Mouse (Mus musculus): Measurements from ENCODE around the gene Cdk4.

The Cdk4 gene

DNA sequence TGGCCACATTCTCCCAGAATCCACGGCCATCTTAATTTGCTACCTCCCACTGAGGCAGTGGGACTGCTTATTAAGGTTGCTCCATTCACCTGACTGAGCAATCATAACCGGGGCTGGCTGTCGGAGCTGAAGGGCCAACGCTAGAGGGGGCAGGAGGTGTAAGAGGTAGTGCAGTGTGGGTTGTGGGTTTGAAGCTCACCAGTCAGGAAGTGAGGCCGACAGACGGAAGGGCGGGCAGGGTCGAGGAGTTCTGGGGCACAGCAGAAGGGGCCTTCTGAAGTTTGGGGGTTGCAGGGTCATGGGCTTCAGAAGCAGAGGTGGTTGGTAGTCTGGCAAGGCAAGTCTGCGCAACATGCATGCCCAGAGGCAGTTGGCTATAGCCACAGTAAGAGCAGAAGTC is 11.7 kb downstream of the Cdk4 start, which contains the start of gene Agap2:
TSS of gene Agap2 (plus strand) at position 205 of the 400 bp plus-strand sequence.
- DNase-seq (ENCODE audit: inconsistent ontology term) = no peak

DNA sequence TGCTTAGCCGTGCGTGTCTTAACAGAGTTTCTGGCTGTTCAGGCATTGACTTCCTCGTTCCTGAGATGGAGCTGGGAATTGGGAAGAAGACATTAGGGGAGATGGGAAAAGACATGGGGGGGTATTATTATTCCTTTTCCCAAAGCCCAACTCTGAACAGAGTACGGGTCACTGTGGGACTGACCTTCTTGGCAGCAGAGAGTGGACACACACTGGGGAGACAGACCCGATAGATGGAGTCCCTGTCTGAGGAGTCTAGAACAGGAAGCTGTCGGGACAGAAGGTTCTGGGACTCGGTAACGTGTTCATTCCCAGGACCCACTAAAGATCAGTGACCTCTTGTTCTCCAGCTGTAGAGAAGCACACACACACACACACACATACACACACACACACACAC is 12.3 kb downstream of the Cdk4 start:
- no peak for DNase-seq (ENCODE audit: inconsistent ontology term)

DNA sequence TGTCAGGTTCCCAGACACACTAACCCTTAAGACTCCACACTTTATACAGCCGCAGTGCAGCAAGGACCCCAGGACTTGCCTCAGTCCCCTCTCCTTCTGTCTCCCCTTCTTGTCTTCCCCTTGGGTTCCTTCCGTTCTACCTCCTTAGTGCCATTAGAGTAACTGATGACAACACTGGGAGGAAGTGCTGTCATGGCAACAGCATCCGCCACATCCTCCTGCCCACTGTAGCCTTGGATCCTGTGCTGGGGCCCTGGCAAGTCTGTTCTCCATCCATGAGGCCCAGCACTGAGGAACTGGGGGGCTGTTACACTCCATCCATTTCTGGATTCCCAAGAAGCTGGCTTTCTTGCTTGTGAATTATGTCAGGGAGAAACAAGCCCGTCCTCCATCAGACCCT is 12.7 kb downstream of the Cdk4 start:
- no peak for DNase-seq (ENCODE audit: inconsistent ontology term)

DNA sequence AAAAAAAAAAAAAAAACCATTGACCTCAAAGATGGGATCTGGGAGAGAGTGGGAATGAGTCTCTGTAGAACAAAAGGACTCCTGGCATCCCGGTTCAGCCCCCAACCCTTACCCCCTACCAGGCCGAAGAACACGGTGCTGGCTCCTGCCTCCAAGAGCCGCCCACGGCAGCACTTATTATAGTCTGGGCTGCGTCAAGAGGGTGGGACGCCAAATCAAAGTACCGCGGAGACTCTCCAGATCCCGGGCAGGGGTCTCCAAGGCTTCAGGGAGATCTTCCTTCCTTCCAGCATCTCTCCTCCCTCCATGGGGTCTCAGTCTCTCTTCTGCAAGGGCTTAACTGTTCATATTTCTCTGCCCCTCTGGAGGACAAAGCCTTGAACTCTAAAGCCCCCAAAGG is 14.2 kb downstream of the Cdk4 start:
- no peak for DNase-seq (ENCODE audit: inconsistent ontology term)

DNA sequence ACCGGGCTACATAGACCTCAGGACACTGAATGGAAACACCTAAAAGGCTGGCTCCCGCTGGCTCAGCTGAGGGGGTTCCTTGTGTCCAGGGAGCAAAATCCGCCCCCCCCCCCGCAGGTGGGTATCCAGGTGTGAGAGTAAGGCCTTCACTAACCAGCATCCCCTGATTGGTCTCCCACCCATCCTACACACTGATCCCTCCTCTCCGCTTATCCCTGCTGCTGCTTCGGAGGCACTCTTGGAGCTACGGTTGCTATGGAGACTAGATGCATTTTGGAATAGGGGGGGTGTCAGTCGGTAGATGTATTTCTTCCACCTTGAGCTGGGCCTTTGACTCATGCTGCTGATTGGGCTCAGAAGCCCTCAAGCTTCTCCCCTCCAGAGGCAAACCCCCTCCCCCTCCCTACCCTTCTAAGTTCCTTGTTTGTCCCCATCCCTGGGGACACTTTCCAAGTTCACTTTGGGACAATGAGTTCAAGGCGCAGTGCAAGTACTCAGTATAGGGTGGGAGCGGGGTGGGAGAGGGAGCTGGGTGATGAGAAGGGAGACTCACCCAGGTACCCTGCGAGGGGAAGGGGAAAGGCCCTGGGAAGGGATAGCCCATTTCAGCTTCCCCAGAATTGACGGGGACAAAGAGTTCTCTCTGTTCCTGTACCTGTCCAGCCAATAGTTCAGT is 14.8 kb downstream of the Cdk4 start:
- no peak for DNase-seq (ENCODE audit: inconsistent ontology term)

DNA sequence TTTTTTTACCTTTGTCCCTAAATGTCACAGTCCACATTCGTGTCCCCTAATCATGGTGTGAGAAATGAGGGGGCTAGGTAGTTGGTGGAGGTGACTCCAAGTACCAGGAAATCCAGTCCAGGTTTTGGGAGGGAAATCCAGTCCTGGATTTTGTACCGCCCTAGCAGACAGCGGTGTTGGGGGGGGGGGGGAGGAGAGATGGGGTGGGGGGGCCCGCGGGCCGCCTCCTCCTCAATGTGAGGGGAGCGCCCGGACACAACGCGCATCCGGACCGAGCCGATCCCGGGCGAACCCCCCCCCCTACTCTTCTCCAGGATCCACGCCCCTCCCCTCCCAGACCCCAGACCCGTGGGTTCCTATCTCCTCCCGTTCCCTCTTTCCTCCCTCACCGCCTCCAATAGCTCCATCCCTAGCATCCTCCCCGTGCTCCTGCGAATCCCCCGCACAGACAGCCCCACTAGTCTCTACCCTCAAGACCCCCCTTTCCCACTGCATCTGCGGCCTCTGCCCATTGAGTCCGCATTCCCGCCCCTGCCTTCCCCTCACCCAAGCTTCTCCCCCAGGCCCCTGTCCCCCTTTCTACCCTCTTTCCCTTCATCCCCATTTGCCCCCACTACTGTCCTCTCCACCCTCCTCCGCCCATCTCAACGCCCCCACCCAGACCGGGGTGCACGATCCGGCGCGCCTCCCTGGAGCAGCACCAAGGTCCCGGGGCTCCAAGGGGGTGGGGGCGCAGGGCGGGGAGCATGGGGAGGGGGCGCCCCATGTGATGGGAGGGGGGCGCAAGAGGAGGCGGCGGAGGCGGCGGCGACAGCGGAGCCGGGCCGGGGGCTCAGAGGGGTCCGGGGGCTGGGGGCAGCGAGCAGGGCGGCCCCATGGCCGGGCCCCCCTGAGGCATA is 15.6 kb downstream of the Cdk4 start:
- no peak for DNase-seq (ENCODE audit: inconsistent ontology term)

DNA sequence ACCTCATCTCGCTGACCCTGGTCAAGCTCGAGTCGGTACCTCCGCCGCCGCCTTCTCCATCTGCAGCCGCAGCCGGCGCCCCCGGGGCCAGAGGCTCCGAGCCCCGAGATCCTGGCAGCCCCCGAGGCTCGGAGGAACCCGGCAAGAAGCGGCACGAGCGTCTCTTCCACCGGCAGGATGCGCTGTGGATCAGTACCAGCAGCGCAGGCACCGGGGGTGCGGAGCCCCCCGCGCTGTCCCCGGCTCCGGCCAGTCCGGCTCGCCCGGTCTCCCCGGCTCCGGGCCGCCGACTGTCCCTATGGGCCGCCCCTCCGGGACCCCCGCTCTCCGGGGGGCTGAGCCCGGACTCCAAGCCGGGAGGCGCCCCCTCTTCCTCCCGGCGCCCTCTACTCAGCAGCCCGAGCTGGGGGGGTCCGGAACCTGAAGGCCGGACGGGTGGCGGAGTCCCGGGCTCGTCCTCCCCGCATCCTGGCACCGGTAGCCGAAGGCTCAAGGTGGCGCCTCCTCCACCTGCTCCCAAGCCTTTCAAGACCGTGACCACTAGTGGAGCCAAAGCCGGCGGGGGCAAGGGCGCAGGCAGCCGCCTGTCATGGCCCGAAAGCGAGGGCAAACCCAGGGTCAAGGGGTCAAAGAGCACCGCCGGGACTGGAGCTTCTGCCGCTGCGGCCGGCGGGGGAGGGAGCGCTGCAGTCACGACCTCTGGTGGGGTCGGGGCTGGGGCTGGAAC is 16.5 kb downstream of the Cdk4 start:
- DNase-seq (ENCODE audit: inconsistent ontology term) = no peak

DNA sequence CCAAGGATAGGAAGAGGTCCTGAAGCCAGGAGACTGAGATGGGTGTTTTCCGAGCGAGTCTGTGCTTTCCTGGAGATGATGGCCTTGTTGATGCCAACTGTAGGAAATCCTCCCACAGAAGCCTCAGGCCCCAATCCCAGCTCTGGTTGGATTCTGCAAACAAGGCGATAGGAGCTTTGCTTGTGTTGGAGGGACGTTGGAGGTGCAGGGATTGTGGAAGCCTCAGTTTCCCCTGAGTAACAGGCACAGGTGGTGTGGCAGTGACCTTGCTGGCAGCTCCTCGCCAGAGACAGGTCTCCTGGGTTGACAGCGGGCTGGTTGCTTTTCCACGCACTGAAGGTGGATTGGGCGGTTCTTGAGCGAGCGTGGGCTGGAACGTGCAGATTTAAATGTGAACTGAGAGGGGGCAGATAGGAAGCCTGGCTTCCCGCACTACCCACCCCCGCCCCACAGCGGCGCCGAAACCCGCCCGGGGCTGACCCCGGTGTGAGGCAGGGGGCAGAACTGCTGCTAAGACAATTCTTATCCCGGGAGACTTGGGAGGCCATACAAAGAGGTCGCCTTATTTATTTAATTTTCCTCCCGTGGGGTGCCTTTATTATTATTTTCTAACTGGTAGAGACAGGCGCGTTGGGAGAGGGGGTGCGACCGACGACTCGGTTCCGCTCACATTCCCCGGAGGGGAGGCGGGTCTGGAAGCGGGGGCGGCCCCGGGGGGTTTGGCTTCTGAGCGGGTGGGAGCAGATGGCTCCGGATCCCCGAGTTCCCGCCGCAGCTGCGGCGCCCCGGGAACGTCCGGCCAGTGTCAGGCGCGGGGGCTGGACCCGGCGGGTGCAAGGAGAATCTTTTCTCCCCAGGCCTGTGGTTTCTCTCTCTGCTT is 17.8 kb downstream of the Cdk4 start:
- DNase-seq (ENCODE audit: inconsistent ontology term) = no peak

DNA sequence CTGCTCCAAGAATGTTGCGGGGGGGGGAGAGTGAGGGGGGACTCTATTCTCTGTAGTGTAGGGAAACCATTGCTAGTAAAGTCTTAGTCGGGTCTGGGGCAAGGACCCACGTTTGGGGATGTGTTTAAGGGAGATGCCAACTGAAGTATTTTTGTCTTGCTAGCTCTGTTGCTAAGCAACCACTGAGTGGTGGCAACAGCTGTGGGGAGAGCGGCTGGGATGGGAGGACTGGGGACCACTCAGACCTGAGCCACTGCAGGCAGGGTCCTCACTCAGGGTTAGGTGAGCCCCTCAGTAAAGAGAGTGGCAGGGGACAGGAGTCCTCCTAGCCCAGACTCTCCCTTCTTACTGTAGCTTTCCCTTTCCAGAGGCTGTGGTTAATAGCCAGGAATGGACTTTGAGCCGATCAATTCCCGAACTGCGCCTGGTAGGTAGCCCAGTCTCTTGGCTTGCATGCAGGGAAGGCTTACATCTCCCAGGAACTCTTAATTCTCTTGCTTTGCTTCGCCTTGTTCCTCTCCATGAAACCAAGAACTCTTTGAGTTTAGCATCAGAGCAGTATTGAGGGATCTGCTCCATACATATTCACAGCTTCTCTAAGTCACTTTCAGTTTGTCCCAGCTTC is 18.8 kb downstream of the Cdk4 start:
- DNase-seq (ENCODE audit: inconsistent ontology term) = no peak

DNA sequence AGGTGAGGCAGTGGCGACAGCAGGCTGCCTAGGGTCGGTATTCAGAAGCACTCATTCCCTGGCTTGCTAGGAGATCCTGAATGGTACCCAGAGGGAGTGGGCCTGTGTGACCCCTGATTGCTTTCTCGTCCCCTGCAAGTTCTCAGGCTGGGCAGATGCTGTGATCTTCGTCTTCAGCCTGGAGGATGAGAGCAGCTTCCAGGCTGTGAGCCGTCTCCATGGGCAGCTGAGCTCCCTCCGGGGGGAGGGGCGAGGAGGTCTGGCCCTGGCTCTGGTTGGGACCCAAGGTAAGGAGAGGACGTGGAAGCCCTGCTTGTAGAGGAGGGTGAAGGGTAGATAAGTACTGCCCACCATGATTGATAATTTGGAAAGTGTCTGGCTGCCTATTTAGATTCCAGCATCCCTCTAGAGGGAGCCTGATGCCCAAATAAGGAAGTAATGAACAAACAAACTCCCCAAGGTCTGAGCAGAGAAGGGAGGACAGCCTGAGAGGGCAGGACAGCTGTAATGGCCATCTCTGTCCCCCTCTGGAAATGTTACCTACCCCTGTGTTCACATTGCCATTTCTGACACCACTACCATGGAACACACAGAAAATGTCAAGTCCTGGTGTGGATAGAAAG is 20.1 kb downstream of the Cdk4 start:
- DNase-seq (ENCODE audit: inconsistent ontology term) = no peak

DNA sequence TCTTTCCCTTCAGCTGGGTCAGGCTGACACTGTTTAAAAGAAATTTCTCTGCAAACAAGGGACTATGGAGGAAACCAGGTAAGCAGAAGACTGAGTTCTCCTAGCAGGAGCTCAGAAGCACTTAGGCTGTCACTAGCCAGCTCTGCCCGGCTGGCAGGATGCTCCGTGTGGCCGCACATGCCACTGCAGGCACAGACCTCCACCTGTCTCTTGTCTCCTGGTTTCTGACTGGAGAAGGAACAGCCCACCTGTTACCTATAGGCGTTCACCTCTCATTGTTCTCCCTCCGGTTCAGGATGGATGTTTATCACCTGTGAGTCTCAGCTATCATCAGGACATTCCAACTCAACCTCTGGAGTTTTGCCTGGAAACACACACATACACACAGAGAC is 20.6 kb downstream of the Cdk4 start:
- DNase-seq (ENCODE audit: inconsistent ontology term) = no peak

DNA sequence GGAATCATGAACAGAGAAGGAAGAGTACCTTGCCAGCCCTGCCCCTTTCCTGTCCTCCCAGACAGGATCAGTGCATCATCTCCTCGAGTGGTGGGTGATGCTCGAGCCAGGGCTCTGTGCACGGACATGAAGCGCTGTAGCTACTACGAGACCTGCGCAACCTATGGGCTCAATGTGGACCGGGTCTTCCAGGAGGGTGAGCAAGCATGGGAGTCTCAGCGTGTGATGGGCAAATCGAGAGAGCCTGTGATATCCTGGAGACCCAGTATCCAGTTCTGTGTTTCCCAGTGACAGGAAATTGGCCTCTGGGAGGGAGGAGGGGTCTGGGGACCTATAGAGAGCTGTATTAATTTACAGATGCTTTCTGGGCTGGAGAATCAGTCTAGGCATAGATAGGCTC is 21.7 kb downstream of the Cdk4 start:
- no peak for DNase-seq (ENCODE audit: inconsistent ontology term)

DNA sequence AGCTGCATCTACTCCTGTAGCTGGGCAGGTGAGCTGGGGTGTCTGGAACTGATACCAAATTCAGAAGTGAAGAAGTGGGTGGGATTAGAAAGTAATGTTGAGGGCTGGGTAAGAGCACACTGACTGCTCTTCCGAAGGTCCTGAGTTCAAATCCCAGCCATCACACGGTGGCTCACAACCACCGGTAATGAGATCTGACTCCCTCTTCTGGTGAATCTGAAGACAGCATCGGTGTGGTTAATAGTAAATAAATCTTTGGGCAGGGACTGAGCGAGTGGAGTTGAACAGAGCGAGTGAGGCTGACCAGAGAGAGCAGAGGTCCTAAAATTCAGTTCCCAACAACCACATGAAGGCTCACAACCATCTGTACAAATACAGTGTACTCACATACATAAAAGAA is 22.3 kb downstream of the Cdk4 start:
- DNase-seq (ENCODE audit: inconsistent ontology term) = no peak

DNA sequence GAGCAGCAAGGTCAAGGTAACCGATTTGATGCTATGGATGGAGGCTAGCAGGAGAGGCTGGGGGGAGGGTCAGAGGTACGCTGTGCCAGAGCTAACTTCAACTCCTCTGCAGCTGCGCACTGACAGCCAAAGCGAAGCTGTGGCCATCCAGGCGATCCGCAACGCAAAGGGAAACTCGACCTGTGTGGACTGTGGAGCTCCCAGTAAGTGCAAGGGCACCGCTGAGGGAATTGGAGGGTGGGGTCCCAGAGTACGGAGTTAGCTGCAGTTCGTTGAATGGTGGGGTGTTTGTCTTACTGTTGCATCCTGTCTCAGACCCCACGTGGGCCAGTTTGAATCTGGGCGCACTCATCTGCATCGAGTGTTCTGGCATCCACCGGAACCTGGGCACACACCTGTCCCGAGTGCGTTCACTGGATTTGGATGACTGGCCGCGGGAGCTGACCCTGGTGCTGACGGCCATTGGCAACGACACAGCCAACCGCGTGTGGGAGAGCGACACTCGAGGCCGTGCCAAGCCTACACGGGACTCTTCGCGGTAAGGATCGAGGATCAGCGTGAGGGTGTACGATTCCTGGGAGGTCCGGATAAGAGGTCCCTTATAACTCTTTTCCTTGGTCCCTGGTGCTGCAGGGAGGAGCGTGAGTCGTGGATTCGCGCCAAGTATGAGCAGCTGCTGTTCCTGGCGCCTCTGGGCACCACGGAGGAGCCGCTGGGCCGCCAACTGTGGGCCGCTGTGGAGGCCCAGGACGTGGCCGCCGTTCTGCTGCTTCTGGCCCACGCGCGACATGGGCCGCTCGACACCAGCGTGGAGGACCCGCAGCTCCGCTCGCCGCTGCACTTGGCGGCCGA is 27.5 kb downstream of the Cdk4 start:
- DNase-seq (ENCODE audit: inconsistent ontology term) = peak; percentile 70

DNA sequence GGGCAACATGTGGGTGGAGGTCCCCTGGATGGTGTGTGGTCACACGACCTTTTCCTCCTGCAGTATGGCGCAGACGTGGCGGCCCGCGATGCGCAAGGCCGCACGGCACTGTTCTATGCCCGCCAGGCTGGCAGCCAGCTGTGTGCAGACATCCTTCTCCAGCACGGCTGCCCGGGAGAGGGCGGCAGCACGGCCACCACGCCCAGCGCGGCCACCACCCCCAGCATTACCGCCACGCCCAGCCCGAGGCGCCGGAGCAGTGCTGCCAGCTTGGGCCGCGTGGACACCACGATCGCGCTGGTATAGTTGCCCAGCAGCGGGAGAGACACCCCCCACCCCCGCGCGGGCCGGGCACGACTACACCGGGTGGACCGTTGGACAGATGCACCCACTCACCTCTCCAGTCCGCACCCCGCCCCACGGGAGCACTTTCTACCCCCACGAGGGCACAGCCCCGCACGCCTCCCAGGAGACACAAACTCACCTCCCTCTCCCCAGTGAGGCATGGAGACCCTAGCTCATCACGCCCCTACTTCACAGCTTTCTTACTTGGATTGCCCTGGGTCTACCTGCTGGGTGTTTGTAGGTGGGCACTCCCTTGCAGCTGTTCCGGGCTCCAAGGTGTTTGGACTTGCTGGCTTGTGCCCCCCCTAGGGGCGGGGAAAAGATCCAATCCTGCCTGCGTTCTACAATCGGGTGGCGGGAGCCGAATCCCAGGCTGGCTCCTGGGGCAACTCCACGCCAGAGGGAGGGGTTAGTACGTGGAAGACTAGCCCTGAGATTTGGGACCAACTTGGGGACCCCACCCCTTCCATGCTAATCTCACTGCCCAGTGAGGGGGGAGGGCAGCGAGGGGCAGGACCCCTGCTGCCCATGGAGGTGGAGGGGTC is 28.4 kb downstream of the Cdk4 start:
- DNase-seq (ENCODE audit: inconsistent ontology term) = no peak

DNA sequence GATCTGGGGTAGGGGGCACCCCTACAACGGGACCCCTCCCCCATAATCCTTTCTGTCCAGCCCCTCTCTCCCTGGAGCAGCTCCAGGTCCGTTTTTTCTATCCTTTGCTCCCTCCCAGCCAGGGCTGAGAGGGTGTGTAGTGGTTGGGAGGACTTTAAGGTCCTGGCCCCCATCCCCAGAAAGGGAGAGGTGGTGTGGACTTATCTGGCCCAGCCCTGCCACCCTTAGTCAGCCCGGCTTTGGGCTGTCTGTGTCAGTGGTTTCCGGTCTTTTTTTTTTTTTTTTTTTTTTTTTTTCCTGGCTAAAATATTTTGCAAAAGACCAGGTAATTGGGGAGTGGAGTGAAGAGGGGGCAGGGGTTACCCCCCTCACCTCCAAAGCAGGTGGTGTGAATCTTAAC is 29.4 kb downstream of the Cdk4 start:
- no peak for DNase-seq (ENCODE audit: inconsistent ontology term)

DNA sequence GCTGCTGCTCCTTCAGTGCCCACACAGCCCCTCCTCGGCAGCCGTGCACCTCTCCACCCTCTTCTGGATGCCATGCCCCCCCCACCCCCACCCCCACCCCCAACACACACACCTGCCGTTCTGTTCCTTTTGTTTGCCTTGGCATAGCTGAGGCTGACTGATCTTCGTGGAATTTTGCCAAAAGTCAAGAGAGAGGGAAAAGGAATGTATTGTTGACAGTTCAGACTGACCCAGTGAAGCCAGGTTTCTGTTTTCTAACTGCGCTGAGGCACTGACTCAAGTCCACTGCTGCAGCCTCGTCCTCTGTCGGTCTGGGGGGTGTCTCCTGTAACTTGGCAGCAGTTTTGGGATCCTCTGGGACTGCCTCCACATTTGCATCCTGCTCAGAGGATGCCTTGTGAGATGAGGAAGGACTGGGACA is 31.1 kb downstream of the Cdk4 start:
- peak; percentile 62 for DNase-seq (ENCODE audit: inconsistent ontology term)

DNA sequence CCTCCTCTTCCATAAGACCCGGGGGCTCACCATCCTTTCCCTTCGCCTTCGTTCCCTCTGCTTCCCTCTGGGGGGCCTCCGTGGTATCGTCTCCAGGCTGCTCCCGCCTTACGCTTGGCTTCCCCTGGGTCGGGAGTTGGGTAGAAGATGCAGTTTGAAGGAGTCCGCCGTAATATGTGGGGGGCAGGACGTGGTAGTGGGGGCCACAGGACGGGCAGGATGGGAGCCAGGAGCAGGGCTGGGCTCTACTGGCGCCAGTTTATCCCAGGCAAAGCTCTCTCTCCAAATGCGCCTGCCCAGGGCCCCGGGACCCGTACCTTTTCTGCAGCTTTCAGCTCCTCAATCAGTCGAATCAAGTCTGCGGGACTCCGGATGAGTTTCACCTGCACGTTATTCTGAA is 35.2 kb downstream of the Cdk4 start:
- no peak for DNase-seq (ENCODE audit: inconsistent ontology term)

DNA sequence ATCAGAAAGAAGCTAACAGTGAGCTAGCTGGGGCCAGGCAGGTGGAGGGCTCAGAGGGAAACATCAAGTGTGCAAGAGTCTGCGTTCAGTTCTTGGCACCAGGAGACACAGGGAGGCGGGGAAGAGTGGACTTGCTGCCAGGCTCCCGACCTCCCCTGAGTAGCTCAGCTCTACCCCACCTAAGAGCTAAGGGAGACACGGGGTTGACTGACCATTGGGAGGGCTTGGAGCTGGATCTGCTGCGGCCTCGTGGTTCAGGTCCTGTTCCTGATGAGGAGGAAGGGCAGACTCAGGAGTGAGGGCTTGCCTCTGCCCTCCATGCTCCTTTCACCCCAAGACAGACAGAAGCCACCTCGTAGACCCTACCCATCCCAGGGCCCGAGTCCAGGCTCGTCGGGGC is 35.9 kb downstream of the Cdk4 start:
- DNase-seq (ENCODE audit: inconsistent ontology term) = no peak
